Mouse (Mus musculus) inflammation-experienced regulatory T-cells, adult 6 months (primary cell): ENCODE measurements at regions not wholly inside any gene's neighbourhood (a gene's known extent, or its start where the extent isn't known, plus 50 kb on each side); places are given as distances from the start of the nearest gene placed in this dataset.

ENCODE experiments used
- ATAC-seq: one replicate; pipeline ENCODE4 v1.8.0; 2017

- ATAC-seq, result peak; percentile 64
Observed at GRCm38 (mm10) chr11:113187407-113187806, 405.4 kb downstream of the Sox9 start.

DNA sequence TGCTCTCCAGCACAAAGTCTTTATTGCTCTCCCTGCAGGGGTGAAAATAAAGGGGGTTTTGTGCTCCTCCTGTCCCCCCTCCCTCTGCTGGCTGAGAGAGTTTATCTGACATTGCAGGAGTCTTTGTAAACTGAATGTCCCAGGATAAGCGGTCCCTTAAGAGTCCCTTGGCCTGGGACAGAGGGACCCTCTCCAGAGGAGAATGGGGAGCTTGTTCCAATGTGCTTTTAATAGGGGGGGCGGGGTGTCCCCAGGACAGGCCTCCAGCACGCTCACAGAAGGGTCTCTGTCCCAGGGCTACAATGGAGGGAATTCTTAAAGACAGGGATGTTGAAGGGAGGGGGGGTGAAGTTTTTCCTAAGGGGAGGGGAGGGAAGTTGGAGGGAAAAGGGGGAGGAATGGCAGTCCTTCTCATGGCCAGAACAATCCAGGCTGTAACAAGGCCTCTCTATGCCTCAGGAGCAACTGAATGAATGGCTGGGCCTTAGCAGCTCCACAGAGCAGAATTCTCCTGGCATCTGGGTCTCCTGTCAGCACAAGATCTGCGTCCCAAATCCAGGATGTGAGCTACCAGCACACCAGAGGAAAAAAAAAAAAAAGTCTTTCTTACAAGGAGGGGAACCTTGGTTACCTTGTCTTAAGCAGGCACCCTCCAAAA, 406.4 kb downstream of the Sox9 start:
- ATAC-seq, result no peak

DNA sequence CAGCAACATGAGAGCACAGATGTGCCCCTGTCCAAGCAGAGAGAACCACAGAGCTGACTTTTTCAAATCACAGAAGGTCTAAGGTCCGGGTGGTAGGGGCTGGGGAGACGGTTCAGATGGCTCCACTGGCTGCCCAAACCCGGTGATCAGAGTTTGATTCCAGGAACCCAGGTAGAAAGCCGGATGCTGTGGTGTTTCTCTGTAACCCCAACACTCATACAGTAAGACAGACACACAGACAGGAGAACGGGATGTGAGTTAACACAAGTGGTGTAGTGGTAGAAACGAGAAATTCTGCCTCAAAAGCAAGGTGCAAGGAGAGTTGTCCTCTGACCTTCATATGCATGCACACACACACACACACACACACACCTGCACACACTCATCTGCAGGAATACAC, 408.0 kb downstream of the Sox9 start:
- ATAC-seq, result peak; percentile 38

GRCm38 (mm10) chr11:113190520-113190919, 408.5 kb downstream of the Sox9 start:
- ATAC-seq, result peak; percentile 82

DNA sequence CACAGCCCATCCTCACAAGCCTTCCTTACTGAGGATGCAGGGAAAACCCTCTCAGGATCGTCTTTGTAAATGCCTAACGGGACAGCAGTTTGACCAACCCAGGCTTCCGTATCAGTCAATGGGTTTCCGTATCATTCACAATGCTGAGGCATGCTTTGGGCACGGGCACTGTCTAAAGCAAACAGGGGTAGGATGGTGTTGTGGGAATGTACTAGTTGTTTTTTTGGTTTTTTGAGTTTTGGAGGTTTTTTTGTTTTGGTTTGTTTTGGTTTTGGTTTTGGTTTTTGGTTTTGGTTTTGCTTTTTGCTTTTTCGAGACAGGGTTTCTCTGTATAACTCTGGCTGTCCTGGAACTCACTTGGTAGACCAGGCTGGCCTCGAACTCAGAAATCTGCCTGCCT, 409.0 kb downstream of the Sox9 start:
- ATAC-seq, result no peak

DNA sequence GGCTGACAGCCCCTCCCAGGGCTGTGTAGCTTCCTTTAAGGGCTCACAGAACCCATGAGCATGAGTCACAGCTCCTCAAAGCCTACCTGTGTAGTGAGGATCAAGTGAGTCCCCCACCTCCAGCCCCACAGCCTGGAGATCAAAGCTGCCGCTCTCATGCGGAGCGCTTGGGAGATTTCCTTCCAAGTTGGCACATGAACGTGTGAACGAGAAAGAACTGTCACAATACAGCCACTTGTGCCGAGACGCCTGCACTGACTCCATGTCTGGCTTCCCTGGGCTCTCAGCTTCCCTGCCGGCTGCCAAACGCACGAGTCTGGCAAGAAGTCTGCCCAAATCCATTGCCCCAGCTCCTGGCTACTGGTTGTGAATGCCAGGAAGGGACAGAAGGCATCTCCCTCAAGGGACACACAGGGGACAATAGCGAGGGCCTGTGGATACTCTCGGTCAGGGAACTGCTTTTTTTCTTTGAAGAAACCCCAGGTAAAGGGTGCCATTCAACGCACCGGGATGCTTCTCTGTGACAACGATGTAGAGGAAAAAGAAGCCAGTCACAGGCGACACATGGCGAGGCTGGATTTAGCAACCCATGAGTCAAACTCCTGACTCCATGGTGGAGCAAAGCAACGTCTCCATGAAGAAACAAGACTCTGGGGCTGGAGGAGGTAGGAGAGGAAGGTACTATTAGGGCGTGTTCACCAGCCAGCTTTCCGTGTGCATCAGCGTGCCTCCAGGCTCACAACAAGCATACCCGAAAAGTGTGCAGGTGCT, 410.2 kb downstream of the Sox9 start:
- no peak for ATAC-seq

DNA sequence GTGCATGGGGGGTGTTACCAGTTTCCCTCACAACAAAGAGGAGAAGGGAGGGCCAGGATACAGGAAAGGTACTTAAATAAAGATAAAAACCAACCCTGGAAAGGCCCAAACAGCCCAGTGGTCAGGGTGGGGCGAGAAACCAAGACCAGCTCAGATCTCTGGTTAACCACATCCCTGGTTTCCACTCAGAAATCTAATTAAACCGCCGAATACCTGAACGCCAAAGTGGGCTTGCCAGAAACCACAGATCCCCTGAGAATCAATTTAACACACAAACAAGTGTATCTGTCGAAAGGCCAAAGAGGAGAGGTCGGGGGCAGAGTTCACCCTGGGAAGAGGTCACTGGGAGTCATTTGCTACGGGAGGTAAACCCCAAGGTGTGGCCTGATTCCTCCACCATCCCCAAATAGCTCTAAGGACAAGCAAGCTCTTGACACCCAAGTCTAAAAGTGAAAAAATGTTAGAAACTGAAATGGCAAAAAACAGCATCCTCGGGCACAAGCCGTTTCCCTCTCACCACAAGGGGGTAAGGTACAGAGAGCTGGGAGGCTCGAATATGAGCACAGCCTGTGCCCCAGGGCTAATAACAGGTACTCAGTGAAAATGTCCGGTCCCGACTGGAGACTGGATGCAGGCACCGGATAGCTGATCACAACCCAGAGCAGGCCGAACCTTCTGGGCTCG, 412.3 kb downstream of the Sox9 start:
- no peak for ATAC-seq
